Mouse (Mus musculus): Measurements from ENCODE around the gene Sytl4.

- no peak for TF ChIP-seq CTCF (IDR thresholded peaks at IDR 0.05; ENCODE audit: control insufficient read depth, insufficient read depth, insufficient read length)
- no peak for TF ChIP-seq MAX (IDR thresholded peaks at IDR 0.05)
- no peak for TF ChIP-seq MYOG (IDR thresholded peaks at IDR 0.05; ENCODE audit: control insufficient read depth, extremely low read depth, insufficient read length)
- no peak for TF ChIP-seq MYOD1 (IDR thresholded peaks at IDR 0.05; ENCODE audit: control insufficient read depth, insufficient read length, low read depth)
- no peak for TF ChIP-seq USF1 (IDR thresholded peaks at IDR 0.05; ENCODE audit: low read depth)
- no peak for TF ChIP-seq CEBPB (IDR thresholded peaks at IDR 0.05; ENCODE audit: low read depth)
- TF ChIP-seq FOSL1 (IDR thresholded peaks at IDR 0.05; ENCODE audit: insufficient read depth, low read length, poor library complexity, severe bottlenecking): no peak
Measured at GRCm38 (mm10) chrX:133931302-133932013, 50.2 kb downstream of the Sytl4 start.
